Mouse (Mus musculus): ENCODE data around the gene Slc30a5. TPM values are rescaled to one million over a fixed set of nuclear protein-coding genes. Genes with fewer than 3 reads are reported as not detected.
A peak's percentile ranks its signal among the peaks of the same experiment; 100 is the strongest.
"Not testable (repeated sequence)": the region's sequence is repeated elsewhere in the genome, so short reads cannot be mapped to it uniquely, and the experiment has no call there.

Slc30a5 gene
- polyA plus RNA-seq, 1 experiment: 53.8 TPM

- Histone ChIP-seq H3K4me1 (ENCODE audit: control insufficient read depth, insufficient read depth, low read length) (peaks cover 29% of the 10 kb centered on the region), H3K4me3 (ENCODE audit: insufficient read depth, low read length) (no peak overlapping the region), H3K27ac (ENCODE audit: insufficient read depth, low read depth, low read length) (no peak overlapping the region)
- no peak for TF ChIP-seq CTCF (IDR thresholded peaks at IDR 0.05; ENCODE audit: low read depth, low read length)
- TF ChIP-seq POLR2A (IDR thresholded peaks at IDR 0.05; ENCODE audit: borderline replicate concordance, low read depth, low read length): no peak
These were observed 36.6 kb upstream of the Slc30a5 start for GRCm38 (mm10) chr13:100869813-100870212.

GRCm38 (mm10) chr13:100866311-100866710 lies 33.1 kb upstream of the Slc30a5 start:
- H3K4me3 ChIP-seq (ENCODE audit: insufficient read depth, low read length): no peak overlapping the region
- H3K27ac ChIP-seq (ENCODE audit: insufficient read depth, low read depth, low read length): peak overlapping the region; percentile 74
- TF ChIP-seq POLR2A (IDR thresholded peaks at IDR 0.05; ENCODE audit: borderline replicate concordance, low read depth, low read length) (no peak), CTCF (IDR thresholded peaks at IDR 0.05; ENCODE audit: low read depth, low read length) (no peak)

GRCm38 (mm10) chr13:100865744-100866143 lies 32.5 kb upstream of the Slc30a5 start:
- Histone ChIP-seq H3K4me3 (ENCODE audit: insufficient read depth, low read length) (no peak overlapping the region), H3K27ac (ENCODE audit: insufficient read depth, low read depth, low read length) (peak overlapping the region; percentile 74), H3K4me1 (ENCODE audit: control insufficient read depth, insufficient read depth, low read length) (peaks cover 15% of the 10 kb centered on the region)
- TF ChIP-seq CTCF (IDR thresholded peaks at IDR 0.05; ENCODE audit: low read depth, low read length) (no peak), POLR2A (IDR thresholded peaks at IDR 0.05; ENCODE audit: borderline replicate concordance, low read depth, low read length) (no peak)

More at GRCm38 (mm10) chr13:100866311-100866710, 33.1 kb upstream of the Slc30a5 start:
- H3K4me1 ChIP-seq (ENCODE audit: control insufficient read depth, insufficient read depth, low read length): peaks cover 15% of the 10 kb centered on the region

GRCm38 (mm10) chr13:100863914-100864313 lies 30.7 kb upstream of the Slc30a5 start:
- H3K27ac ChIP-seq (ENCODE audit: insufficient read depth, low read depth, low read length); H3K4me3 ChIP-seq (ENCODE audit: insufficient read depth, low read length): not testable (repeated sequence)
- H3K4me1 ChIP-seq (ENCODE audit: control insufficient read depth, insufficient read depth, low read length): peaks cover 19% of the 10 kb centered on the region

GRCm38 (mm10) chr13:100859117-100859516 lies 25.9 kb upstream of the Slc30a5 start:
- Histone ChIP-seq H3K27ac (ENCODE audit: insufficient read depth, low read depth, low read length) (0 out of 2 replicates have a peak overlapping the region, but pooled peaks have one; percentile 9), H3K4me3 (ENCODE audit: insufficient read depth, low read length) (no peak overlapping the region), H3K4me1 (ENCODE audit: control insufficient read depth, insufficient read depth, low read length) (peaks cover 11% of the 10 kb centered on the region)
- TF ChIP-seq CTCF (IDR thresholded peaks at IDR 0.05; ENCODE audit: low read depth, low read length): no peak
- TF ChIP-seq POLR2A (IDR thresholded peaks at IDR 0.05; ENCODE audit: borderline replicate concordance, low read depth, low read length): no peak

- H3K4me1 ChIP-seq (ENCODE audit: control insufficient read depth, insufficient read depth, low read length): peaks cover 8% of the 10 kb centered on the region
- no peak for TF ChIP-seq CTCF (IDR thresholded peaks at IDR 0.05; ENCODE audit: low read depth, low read length)
- TF ChIP-seq POLR2A (IDR thresholded peaks at IDR 0.05; ENCODE audit: borderline replicate concordance, low read depth, low read length): no peak
These were observed 20.9 kb upstream of the Slc30a5 start for GRCm38 (mm10) chr13:100854174-100854573.

GRCm38 (mm10) chr13:100853120-100853519 lies 19.9 kb upstream of the Slc30a5 start:
- Histone ChIP-seq H3K27ac (ENCODE audit: insufficient read depth, low read depth, low read length) (no peak overlapping the region), H3K4me3 (ENCODE audit: insufficient read depth, low read length) (no peak overlapping the region), H3K4me1 (ENCODE audit: control insufficient read depth, insufficient read depth, low read length) (0 out of 2 replicates have a peak, but pooled peaks cover 2% of the 10 kb centered on the region)
- TF ChIP-seq POLR2A (IDR thresholded peaks at IDR 0.05; ENCODE audit: borderline replicate concordance, low read depth, low read length) (no peak), CTCF (IDR thresholded peaks at IDR 0.05; ENCODE audit: low read depth, low read length) (no peak)

More at GRCm38 (mm10) chr13:100854174-100854573, 20.9 kb upstream of the Slc30a5 start:
- H3K27ac ChIP-seq (ENCODE audit: insufficient read depth, low read depth, low read length): no peak overlapping the region
- no peak overlapping the region for H3K4me3 ChIP-seq (ENCODE audit: insufficient read depth, low read length)

- no peak overlapping the region for H3K27ac ChIP-seq (ENCODE audit: insufficient read depth, low read depth, low read length)
- no peak overlapping the region for H3K4me3 ChIP-seq (ENCODE audit: insufficient read depth, low read length)
- H3K4me1 ChIP-seq (ENCODE audit: control insufficient read depth, insufficient read depth, low read length): peaks cover 11% of the 10 kb centered on the region
- TF ChIP-seq CTCF (IDR thresholded peaks at IDR 0.05; ENCODE audit: low read depth, low read length) (no peak), POLR2A (IDR thresholded peaks at IDR 0.05; ENCODE audit: borderline replicate concordance, low read depth, low read length) (no peak)
These were observed 15.9 kb upstream of the Slc30a5 start for GRCm38 (mm10) chr13:100849137-100849536.

GRCm38 (mm10) chr13:100846891-100847579 lies 13.8 kb upstream of the Slc30a5 start:
- Histone ChIP-seq H3K4me3 (ENCODE audit: insufficient read depth, low read length) (no peak overlapping the region), H3K4me1 (ENCODE audit: control insufficient read depth, insufficient read depth, low read length) (peaks cover 14% of the 10 kb centered on the region), H3K27ac (ENCODE audit: insufficient read depth, low read depth, low read length) (no peak overlapping the region)
- TF ChIP-seq POLR2A (IDR thresholded peaks at IDR 0.05; ENCODE audit: borderline replicate concordance, low read depth, low read length): no peak
- no peak for TF ChIP-seq CTCF (IDR thresholded peaks at IDR 0.05; ENCODE audit: low read depth, low read length)

GRCm38 (mm10) chr13:100846254-100846653 lies 13.0 kb upstream of the Slc30a5 start:
- TF ChIP-seq CTCF (IDR thresholded peaks at IDR 0.05; ENCODE audit: low read depth, low read length) (no peak), POLR2A (IDR thresholded peaks at IDR 0.05; ENCODE audit: borderline replicate concordance, low read depth, low read length) (no peak)
- H3K4me1 ChIP-seq (ENCODE audit: control insufficient read depth, insufficient read depth, low read length): peaks cover 14% of the 10 kb centered on the region
- no peak overlapping the region for H3K4me3 ChIP-seq (ENCODE audit: insufficient read depth, low read length)
- no peak overlapping the region for H3K27ac ChIP-seq (ENCODE audit: insufficient read depth, low read depth, low read length)

Data from bone marrow macrophage, adult 2 months (primary cell).